Mouse (Mus musculus) lung, embryonic 15.5 days (tissue): ENCODE data around the gene Bhlhe23. TPM values are rescaled to one million over a fixed set of nuclear protein-coding genes. Genes with fewer than 3 reads are reported as not detected.

Experiments
- ATAC-seq: fragments of 200-750 bp; cut with Nextera tagmentation; 2 replicates; pipeline ENCODE4 v1.8.0; 2017; ENCODE audit warnings: moderate number of reproducible peaks, borderline replicate concordance; ENCODE audit not compliant: low FRiP score, low TSS enrichment; ENCODE audit errors: extremely low read depth
- H3K27ac ChIP-seq: fragments of 300-500 bp; sonication (generic); 2 replicates; pipeline ENCODE4 v1.5.1; 2015; ENCODE audit warnings: moderate library complexity, mild to moderate bottlenecking, inconsistent platforms
- H3K27me3 ChIP-seq: fragments of 300-500 bp; sonication (generic); 2 replicates; pipeline ENCODE4 v1.6.1; 2015; ENCODE audit warnings: inconsistent platforms
- H3K36me3 ChIP-seq: fragments of 300-500 bp; sonication (generic); 2 replicates; pipeline ENCODE4 v1.6.1; 2015; ENCODE audit warnings: inconsistent platforms
- H3K4me1 ChIP-seq: fragments of 300-500 bp; sonication (generic); 2 replicates; pipeline ENCODE4 v1.6.1; 2015; ENCODE audit warnings: inconsistent platforms
- H3K4me2 ChIP-seq: fragments of 300-500 bp; sonication (generic); 2 replicates; pipeline ENCODE4 v1.6.1; 2015; ENCODE audit warnings: inconsistent platforms, mild to moderate bottlenecking, moderate library complexity
- H3K4me3 ChIP-seq: fragments of 300-500 bp; sonication (generic); 2 replicates; pipeline ENCODE4 v1.5.1; 2015; ENCODE audit warnings: mild to moderate bottlenecking, inconsistent platforms
- H3K9ac ChIP-seq: fragments of 300-500 bp; sonication (generic); 2 replicates; pipeline ENCODE4 v1.6.1; 2015; ENCODE audit warnings: inconsistent platforms
- H3K9me3 ChIP-seq: fragments of 300-500 bp; sonication (generic); 2 replicates; pipeline ENCODE4 v1.6.1; 2016; ENCODE audit warnings: inconsistent platforms
- WGBS: fragments of 180-500 bp; shearing (Covaris S2); methylation state at CpG from one replicate; pipeline ENCODE4 v1.1.7; 2015; 5-methylcytosine and 5-hydroxymethylcytosine counted together
- polyA plus RNA-seq: library from polyadenylated mRNA; unstranded; fragments of >200 nt; fragmentation: Nextera tagmentation; extraction: Ambion mirVana; gene quantifications from 2 replicates; pipeline ENCODE4 v1.2.1, GENCODE M21; 2015

The Bhlhe23 gene
- polyA plus RNA-seq, 1 experiment from 2014 or later = not detected

DNA sequence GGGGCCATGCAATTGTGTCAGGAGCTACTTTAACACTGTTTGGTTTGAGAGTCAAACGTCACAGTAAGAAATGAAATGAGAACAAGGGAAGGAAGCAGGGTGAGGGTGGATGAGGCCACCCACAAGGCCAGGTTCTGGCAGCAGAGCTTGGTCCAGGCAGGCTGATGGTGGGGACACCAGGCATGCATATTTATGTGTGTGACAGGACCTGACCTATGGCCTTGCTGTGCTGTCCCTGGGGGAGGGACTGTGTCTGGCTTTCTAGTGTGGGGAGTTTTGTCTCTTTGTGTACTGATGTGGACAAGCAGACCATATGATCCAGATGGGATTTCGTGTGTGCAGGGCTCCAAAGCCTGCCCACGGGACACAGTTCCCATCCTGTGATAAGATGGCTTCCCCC, 18.9 kb upstream of the Bhlhe23 start:
- Histone ChIP-seq H3K4me2 (no peak overlapping the region), H3K36me3 (no peaks in the 10 kb centered on the region), H3K27me3 (no peaks in the 10 kb centered on the region), H3K27ac (no peak overlapping the region), H3K4me3 (no peak overlapping the region), H3K4me1 (no peaks in the 10 kb centered on the region), H3K9ac (no peak overlapping the region), H3K9me3 (no peaks in the 10 kb centered on the region)
- ATAC-seq = no peak
- WGBS = 38% methylated on average over 3 of the region's 3 CpGs

GRCm38 (mm10) chr2:180794422-180794821, 17.7 kb upstream of the Bhlhe23 start:
- H3K27me3 ChIP-seq = peaks cover 9% of the 10 kb centered on the region
- no peaks in the 10 kb centered on the region for H3K36me3 ChIP-seq
- 78% methylated on average over 2 of the region's 2 CpGs for WGBS
- H3K9me3 ChIP-seq = no peaks in the 10 kb centered on the region
- no peak overlapping the region for H3K4me2 ChIP-seq
- no peak for ATAC-seq
- H3K27ac ChIP-seq = no peak overlapping the region
- H3K4me3 ChIP-seq = no peak overlapping the region
- no peaks in the 10 kb centered on the region for H3K4me1 ChIP-seq
- H3K9ac ChIP-seq = no peak overlapping the region

GRCm38 (mm10) chr2:180791674-180792073, 15.0 kb upstream of the Bhlhe23 start:
- 40% methylated on average over 4 of the region's 4 CpGs for WGBS
- H3K27me3 ChIP-seq = peaks cover 26% of the 10 kb centered on the region
- no peak overlapping the region for H3K9ac ChIP-seq
- H3K4me1 ChIP-seq = no peaks in the 10 kb centered on the region
- H3K9me3 ChIP-seq = no peaks in the 10 kb centered on the region
- no peak overlapping the region for H3K4me2 ChIP-seq
- no peak for ATAC-seq
- H3K4me3 ChIP-seq = no peak overlapping the region
- no peak overlapping the region for H3K27ac ChIP-seq
- no peaks in the 10 kb centered on the region for H3K36me3 ChIP-seq

GRCm38 (mm10) chr2:180788843-180789242, 12.1 kb upstream of the Bhlhe23 start:
- WGBS = 11% methylated on average over 5 of the region's 7 CpGs

DNA sequence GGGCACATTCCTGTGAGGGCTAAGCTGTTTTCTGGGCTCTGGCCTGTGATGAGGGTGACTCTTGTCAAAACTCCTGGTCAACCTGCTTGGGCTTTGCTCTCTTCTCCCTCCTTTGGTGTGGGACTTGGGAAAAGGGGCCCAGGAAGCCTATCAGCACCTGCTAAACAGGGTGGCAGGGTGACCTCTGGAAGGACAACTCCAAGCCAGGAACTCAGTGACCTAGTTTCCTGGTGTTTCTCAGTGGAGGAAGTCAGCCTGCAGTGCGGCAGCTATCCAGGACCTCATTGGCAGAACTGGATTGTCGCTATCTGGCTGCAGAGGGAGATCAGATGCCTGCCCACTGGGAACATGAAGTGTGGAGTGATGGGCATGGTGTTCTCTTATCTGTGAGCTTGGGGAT, 11.7 kb upstream of the Bhlhe23 start:
- H3K4me3 ChIP-seq = no peak overlapping the region
- H3K4me1 ChIP-seq = no peaks in the 10 kb centered on the region
- H3K9ac ChIP-seq = no peak overlapping the region
- WGBS = 17% methylated on average over 2 of the region's 2 CpGs
- no peaks in the 10 kb centered on the region for H3K36me3 ChIP-seq
- ATAC-seq = no peak
- H3K27me3 ChIP-seq = peaks cover 26% of the 10 kb centered on the region
- no peak overlapping the region for H3K4me2 ChIP-seq
- H3K27ac ChIP-seq = no peak overlapping the region
- H3K9me3 ChIP-seq = no peaks in the 10 kb centered on the region

More at GRCm38 (mm10) chr2:180788843-180789242, 12.1 kb upstream of the Bhlhe23 start:
- H3K27me3 ChIP-seq = peaks cover 26% of the 10 kb centered on the region
- H3K27ac ChIP-seq = no peak overlapping the region
- no peak overlapping the region for H3K4me3 ChIP-seq
- H3K4me1 ChIP-seq = no peaks in the 10 kb centered on the region
- no peak overlapping the region for H3K4me2 ChIP-seq
- no peaks in the 10 kb centered on the region for H3K9me3 ChIP-seq
- ATAC-seq = no peak
- no peak overlapping the region for H3K9ac ChIP-seq
- H3K36me3 ChIP-seq = no peaks in the 10 kb centered on the region

DNA sequence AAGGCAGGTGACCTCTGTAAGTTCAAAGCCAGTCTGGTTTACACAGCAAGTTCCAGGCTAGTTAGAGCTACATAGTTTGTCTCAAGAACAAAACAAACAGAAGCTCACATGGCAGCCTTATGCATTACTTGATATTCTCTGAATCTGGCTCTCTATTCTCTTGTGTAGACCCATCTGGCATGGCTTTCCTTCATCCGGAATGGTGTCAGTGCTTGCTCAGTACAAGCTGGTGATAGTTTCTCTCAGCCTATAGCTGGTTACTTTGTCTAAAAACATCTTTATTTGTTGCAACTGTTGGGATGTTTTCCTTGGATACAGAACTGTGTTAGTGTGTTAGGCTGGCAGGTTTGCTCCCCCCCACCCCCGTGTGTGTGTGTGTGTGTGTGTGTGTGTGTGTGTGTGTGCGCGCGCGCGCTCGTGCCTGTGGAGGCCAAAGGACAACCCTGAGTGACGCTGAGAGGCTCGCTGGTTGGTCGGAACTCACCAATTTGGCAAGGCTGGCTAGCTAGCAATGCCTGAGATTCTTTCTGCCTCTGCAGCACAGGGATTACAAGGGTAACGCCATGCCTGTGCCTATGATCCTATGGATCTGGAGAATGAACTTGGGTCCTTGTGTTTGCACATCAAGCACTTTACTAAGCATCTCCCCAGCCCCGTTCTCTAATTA, 11.0 kb upstream of the Bhlhe23 start:
- peaks cover 26% of the 10 kb centered on the region for H3K27me3 ChIP-seq
- no peak overlapping the region for H3K4me2 ChIP-seq
- H3K9ac ChIP-seq = no peak overlapping the region
- H3K9me3 ChIP-seq = no peaks in the 10 kb centered on the region
- no peaks in the 10 kb centered on the region for H3K4me1 ChIP-seq
- 67% methylated on average over 13 of the region's 13 CpGs for WGBS
- no peak for ATAC-seq
- H3K36me3 ChIP-seq = no peaks in the 10 kb centered on the region
- no peak overlapping the region for H3K27ac ChIP-seq
- H3K4me3 ChIP-seq = no peak overlapping the region

DNA sequence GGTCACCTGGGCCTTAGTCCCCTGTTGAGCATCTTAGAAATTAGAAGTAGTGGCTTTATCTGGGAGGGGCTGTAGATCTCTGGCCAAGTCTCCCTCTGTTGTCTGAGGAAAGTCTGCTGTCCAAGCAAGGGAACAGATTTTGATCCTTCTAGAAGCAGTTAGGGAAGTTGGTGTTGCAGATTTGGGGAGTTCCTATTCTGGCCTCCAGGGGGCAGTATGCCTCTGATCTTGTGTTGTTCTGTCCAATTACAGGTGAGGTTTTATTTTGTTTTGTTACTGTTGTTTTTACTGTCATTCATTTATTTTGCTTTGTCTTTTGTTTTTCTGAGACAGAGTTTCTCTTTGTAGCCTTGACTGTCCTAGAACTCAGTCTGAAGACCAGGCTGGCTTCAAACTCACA, 10.0 kb upstream of the Bhlhe23 start:
- peaks cover 26% of the 10 kb centered on the region for H3K27me3 ChIP-seq
- no peak overlapping the region for H3K27ac ChIP-seq
- no peaks in the 10 kb centered on the region for H3K4me1 ChIP-seq
- no peak overlapping the region for H3K4me3 ChIP-seq
- no peak for ATAC-seq
- no peak overlapping the region for H3K9ac ChIP-seq
- H3K4me2 ChIP-seq = no peak overlapping the region
- no peaks in the 10 kb centered on the region for H3K9me3 ChIP-seq
- H3K36me3 ChIP-seq = no peaks in the 10 kb centered on the region

- Histone ChIP-seq H3K4me1 (no peaks in the 10 kb centered on the region), H3K27ac (no peak overlapping the region), H3K36me3 (no peaks in the 10 kb centered on the region), H3K4me3 (no peak overlapping the region), H3K27me3 (peaks cover 51% of the 10 kb centered on the region), H3K4me2 (no peak overlapping the region), H3K9me3 (no peaks in the 10 kb centered on the region), H3K9ac (no peak overlapping the region)
- WGBS = 2% methylated on average over 2 of the region's 2 CpGs
- ATAC-seq = no peak
Measured at GRCm38 (mm10) chr2:180780282-180780681, 3.6 kb upstream of the Bhlhe23 start.

- Histone ChIP-seq H3K27ac (no peak overlapping the region), H3K4me2 (no peak overlapping the region), H3K9ac (no peak overlapping the region), H3K4me1 (no peaks in the 10 kb centered on the region), H3K9me3 (no peaks in the 10 kb centered on the region), H3K36me3 (no peaks in the 10 kb centered on the region), H3K4me3 (no peak overlapping the region), H3K27me3 (peaks cover 58% of the 10 kb centered on the region)
- WGBS = 24% methylated on average over 12 of the region's 12 CpGs
- no peak for ATAC-seq
Measured at GRCm38 (mm10) chr2:180779226-180780104, 2.8 kb upstream of the Bhlhe23 start.

DNA sequence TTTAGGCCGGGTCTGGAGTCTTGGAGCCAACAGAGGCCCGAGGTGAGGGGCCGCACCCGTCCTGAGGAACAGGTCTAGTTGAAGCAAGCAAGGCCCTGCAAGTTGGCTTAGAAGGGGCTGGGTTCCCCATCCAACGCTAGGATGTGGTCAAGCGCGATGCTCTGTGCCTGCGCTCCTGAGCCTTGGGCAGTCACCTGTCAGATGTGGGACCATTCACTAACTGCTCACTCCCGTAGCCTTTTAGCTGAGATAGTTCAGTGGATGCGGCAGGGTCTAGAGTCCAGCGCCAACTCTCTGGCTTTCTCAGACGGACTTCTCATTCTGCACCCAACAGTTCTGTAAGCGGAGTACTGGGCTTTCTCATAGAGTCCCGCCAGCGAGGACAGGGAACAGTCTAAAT, 1.1 kb downstream of the Bhlhe23 start:
- Histone ChIP-seq H3K9me3 (no peaks in the 10 kb centered on the region), H3K4me3 (no peak overlapping the region), H3K9ac (no peak overlapping the region), H3K36me3 (no peaks in the 10 kb centered on the region), H3K4me2 (no peak overlapping the region), H3K27ac (no peak overlapping the region), H3K27me3 (peaks cover 96% of the 10 kb centered on the region), H3K4me1 (no peaks in the 10 kb centered on the region)
- WGBS = 4% methylated on average over 15 of the region's 15 CpGs
- ATAC-seq = no peak

- H3K27ac ChIP-seq = no peak overlapping the region
- H3K4me2 ChIP-seq = no peak overlapping the region
- no peak overlapping the region for H3K4me3 ChIP-seq
- peaks cover 99% of the 10 kb centered on the region for H3K27me3 ChIP-seq
- H3K36me3 ChIP-seq = no peaks in the 10 kb centered on the region
- no peak for ATAC-seq
- WGBS = 6% methylated on average over 12 of the region's 12 CpGs
- H3K4me1 ChIP-seq = no peaks in the 10 kb centered on the region
- H3K9ac ChIP-seq = no peak overlapping the region
- H3K9me3 ChIP-seq = no peaks in the 10 kb centered on the region
Measured at GRCm38 (mm10) chr2:180775223-180775622, 1.5 kb downstream of the Bhlhe23 start.

GRCm38 (mm10) chr2:180765713-180766112, 11.0 kb downstream of the Bhlhe23 start:
- Histone ChIP-seq H3K36me3 (no peaks in the 10 kb centered on the region), H3K4me2 (no peak overlapping the region), H3K27ac (no peak overlapping the region), H3K27me3 (peaks cover 11% of the 10 kb centered on the region; the same call in 1 of the 2 replicates), H3K4me3 (no peak overlapping the region), H3K9ac (no peak overlapping the region), H3K4me1 (no peaks in the 10 kb centered on the region), H3K9me3 (no peaks in the 10 kb centered on the region)
- 62% methylated on average over 7 of the region's 7 CpGs for WGBS
- ATAC-seq = no peak
